Mouse (Mus musculus) liver, postnatal 0 days (tissue): ENCODE measurements at regions not wholly inside any gene's neighbourhood (a gene's known extent, or its start where the extent isn't known, plus 50 kb on each side); places are given as distances from the start of the nearest gene placed in this dataset.

Experiments used
- CTCF ChIP-seq: sonication (generic); IDR thresholded peaks from 2 replicates; pipeline ENCODE4 v1.5.1; 2016; ENCODE audit warnings: antibody characterized with exemption, low read depth
- EP300 ChIP-seq: IDR thresholded peaks from 2 replicates; pipeline ENCODE4 v1.6.1; 2016; ENCODE audit warnings: antibody characterized with exemption, low read depth, mild to moderate bottlenecking

DNA sequence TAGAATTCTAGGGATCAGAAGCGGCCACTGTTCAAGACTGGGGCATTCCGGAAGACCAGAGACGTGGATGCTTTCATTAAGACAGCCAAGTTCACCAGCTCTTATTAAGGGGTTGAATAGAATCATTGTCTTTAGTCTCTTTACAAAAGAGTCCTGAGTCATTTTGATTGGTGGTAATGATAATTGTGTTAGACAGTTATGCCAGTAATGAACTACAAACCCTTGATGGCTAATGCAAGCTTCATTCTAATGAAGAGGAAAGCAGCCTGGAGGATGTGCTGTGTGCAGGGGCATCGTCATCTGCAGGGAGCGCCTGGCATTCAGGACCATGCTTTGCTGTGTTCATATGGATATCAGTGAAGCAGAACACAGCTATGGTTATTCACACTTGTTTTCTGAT lies 70.3 kb upstream of the Lyplal1 start:
- TF ChIP-seq CTCF (no peak), EP300 (no peak)
